Mouse (Mus musculus) inflammation-experienced regulatory T-cells, adult 6 months (primary cell): ENCODE data around the gene Nav2. TPM values are rescaled to one million over a fixed set of nuclear protein-coding genes. Genes with fewer than 3 reads are reported as not detected.

Experiments
- ATAC-seq: one replicate; pipeline ENCODE4 v1.8.0; 2017
- polyA plus RNA-seq, 3 experiments: library from polyadenylated mRNA; unstranded; fragments of 100-300 nt; shearing (Covaris generic); gene quantifications; one replicate each; pipeline ENCODE4 v1.2.1; 2017

Nav2 gene
- polyA plus RNA-seq, 3 experiments from 2014 or later, result 27.1 to 51.3 (median 35.8) TPM

GRCm38 (mm10) chr7:49529498-49529897 lies 621.0 kb downstream of the Nav2 start:
- no peak for ATAC-seq

DNA sequence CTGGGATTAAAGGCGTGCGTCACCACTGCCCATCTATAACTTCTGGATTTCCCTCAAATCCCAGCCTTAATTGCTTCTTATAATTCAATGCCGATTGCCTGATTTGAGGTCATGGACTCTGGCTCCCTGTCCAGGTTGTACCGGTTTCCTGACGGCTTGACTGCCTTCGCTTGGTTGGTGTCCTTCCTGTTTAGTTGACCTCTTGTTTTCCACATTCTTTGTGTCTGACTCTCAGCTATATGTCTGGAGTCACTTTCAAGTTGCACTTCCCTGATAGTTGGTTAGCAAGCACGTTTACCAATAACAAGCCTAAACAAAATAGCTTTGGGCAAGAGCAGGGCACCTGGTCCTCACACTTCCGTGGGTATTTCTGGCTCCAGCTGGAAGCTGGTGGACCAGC lies 625.1 kb downstream of the Nav2 start:
- no peak for ATAC-seq

DNA sequence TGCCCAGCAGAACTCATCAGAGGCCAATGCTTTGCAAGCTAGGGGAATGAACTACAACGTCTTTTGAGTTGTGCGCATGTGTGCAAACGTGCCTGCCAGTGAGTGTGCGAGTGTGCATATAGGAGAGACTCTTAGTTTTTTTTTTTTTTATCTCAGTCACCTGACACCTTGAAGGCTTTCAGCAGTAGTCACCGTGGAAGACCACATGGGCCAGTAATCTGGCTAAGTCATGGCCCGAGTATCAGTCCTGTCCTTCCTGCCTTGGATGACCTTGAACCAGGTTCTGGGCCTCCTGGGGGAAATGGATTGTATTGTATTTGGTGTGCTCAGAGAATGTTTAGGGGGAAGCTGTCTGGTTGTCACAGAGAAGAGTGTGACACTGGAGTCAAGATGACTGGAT lies 625.7 kb downstream of the Nav2 start:
- no peak for ATAC-seq

DNA sequence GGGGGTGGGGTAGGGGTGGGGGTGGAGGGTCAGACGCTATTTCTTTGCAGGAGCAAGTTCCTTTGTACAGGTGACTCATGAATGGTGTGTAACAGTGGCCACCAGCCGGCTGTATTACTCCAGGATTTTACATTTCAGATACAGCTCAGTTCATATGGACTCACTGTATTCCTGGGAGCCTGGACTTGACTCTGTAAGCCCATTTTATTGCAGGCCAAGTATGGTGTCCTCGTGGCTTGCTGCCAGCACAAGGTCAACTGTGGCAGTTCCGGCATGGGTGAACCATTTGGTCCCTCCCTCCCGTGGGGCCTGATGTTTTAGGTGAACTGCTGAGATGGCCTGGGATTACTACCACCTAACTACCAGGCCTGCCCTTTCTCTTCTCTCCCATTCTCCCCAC lies 629.8 kb downstream of the Nav2 start:
- no peak for ATAC-seq

GRCm38 (mm10) chr7:49540181-49540580 lies 631.7 kb downstream of the Nav2 start:
- ATAC-seq, result no peak

DNA sequence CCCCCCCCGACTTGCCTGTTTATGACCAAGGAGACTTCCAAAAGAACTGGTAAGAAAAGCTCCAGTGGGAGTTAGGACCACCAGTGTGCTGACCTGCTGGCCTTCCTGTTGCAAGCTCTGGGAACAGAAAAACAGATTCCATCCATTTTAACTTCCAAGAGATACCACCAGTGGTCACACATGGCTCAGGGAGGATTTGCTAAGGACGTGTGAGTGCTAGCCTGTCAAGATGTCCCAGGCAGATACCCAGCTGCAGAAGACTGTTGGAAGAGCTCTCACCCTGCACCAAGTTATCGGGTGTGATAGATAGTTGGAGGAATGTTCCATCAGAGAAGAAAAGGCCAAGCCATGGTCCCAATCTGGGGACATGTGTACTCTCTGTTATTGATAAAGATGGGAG lies 633.6 kb downstream of the Nav2 start:
- no peak for ATAC-seq

GRCm38 (mm10) chr7:49544775-49545705 lies 636.5 kb downstream of the Nav2 start:
- no peak for ATAC-seq

GRCm38 (mm10) chr7:49545706-49546097 lies 637.2 kb downstream of the Nav2 start:
- no peak for ATAC-seq

DNA sequence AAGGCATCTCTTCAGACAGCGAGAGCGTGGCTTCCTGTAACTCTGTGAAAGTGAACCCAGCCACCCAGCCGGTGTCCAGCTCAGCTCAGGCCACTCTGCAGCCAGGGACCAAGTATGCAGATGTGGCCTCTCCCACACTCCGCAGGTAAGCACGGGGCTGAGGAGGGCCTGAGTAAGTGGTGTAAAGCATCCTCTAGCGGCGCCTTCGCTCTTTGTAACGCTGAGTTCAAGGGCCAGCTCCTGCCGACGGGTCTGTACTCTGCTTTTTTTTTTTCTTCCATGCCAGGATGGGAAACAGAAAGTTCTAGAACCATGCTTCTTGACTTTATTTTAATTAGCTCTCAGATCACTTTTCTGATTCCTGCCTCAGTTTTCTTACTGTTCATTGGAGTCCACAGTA lies 639.9 kb downstream of the Nav2 start:
- no peak for ATAC-seq

- no peak for ATAC-seq
Observed at GRCm38 (mm10) chr7:49553236-49553981, 644.9 kb downstream of the Nav2 start.

GRCm38 (mm10) chr7:49558240-49558640 lies 649.7 kb downstream of the Nav2 start:
- no peak for ATAC-seq

DNA sequence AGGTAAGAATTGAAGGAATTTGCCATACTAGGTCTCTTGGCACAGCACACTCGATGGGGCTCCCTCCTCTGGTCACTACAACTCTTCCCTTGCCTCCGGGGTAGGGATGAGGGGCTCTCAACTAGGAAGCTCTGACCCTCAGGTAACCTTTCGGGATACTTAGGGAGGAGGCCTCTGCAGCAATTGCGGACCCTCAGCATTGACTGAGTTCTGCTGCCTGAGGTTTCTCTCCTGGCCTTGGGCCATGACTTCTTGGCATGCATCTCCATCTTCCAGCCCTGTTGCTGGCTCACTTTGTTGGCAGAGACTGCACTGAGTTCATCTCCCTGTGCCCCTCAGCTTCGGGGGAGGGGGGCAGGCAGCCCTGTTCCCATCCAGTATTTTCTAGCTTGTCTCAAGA lies 650.4 kb downstream of the Nav2 start:
- ATAC-seq, result no peak

- ATAC-seq, result no peak
Observed at GRCm38 (mm10) chr7:49560012-49560411, 651.5 kb downstream of the Nav2 start.

DNA sequence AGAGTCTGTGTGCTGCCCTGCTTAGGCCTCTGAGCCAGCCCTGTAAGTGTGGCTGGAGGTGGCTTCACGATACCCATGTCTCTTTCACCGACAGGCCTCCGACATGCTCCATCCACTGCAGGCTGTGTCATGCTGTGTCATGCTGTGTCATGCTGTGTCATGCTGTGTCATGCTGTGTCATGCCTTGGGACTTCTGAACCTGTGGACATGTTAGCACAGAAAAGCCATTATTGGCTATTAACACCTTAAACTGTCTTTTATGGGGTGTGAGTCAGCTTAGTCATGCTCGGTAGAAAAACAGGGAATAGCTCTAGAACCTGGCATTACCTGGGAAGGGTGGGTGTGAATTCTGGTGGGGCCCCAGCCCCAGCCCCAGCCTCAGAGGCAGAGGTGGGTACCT lies 653.9 kb downstream of the Nav2 start:
- no peak for ATAC-seq

GRCm38 (mm10) chr7:49562851-49563250 lies 654.3 kb downstream of the Nav2 start:
- ATAC-seq, result no peak

- ATAC-seq, result no peak
Observed at GRCm38 (mm10) chr7:49565084-49565483, 656.6 kb downstream of the Nav2 start.

DNA sequence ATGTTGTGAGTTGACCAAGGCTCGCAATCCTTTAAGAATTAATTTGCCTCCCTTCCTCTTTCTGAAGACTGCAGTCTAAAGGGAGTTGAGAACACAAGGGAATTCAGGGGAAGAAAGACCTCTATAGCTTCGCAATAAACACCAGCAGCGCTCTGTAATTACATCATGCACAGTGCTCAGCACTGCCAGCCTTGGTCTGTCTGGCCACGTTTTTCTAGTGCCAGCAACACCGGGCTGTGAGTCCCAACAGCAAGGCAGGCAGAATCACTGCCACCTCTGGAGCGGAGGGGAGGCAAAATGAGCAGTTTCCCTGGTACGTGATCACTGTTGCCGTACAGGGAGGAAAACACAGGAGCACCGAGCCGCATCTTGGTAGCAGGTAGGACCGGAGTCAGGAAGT lies 657.3 kb downstream of the Nav2 start:
- no peak for ATAC-seq

GRCm38 (mm10) chr7:49567346-49568034 lies 659.0 kb downstream of the Nav2 start:
- ATAC-seq, result no peak

DNA sequence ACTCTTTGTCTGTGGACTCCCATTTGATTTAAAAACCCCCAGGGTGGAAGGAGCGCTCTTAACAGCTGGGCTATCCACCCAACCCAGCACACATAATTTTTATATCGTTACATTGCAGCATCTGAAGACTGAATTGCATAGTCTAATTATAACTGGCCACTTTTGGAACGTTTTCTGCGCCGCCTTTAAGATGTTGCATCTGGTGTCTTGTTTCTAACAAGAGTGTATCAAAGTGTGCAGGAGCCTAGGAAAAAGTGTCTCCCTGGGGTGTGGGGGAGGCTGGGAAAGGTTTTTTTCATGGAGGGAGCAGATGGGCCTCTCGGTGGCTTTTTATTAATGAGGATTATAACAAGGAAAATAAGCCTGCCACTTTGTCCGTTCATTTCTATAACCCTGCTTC lies 661.1 kb downstream of the Nav2 start:
- ATAC-seq, result no peak

DNA sequence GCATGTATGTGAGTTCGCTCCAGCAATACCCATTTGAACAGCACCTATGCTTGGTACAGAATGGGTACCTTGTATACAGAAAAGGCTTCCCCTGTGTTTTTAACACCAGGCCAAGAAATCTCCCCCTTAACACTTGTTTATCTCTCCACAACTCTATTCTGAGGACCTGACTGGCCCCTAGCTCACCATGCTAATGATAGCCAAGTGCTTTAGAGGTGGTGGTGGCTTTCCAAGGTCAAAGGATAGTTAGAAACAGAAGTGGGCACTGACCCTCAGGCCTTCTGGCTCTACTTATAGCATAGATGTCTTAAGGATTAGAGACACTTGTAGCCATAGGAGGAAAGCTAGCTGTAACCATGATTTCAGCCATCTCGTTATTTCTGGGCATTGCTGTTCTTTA lies 663.1 kb downstream of the Nav2 start:
- ATAC-seq, result no peak

DNA sequence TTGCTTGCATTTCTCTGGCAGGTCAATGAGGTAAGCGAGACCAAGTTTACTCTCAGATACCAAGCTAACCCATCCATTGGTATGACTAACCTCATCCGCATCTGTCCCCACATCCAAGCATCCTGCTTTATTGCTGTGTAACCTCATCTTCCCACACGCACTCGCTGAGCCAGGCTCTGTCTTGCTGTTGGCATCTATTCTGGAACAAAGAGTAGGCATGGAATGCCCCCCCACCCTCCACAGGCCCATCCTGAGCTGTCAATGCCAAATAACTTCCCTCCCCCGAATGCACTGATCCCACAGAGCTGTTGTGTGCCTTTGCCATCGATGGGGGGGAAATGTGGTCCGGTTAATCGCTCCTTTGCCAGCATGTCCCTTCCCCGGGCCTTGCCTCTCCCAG lies 666.7 kb downstream of the Nav2 start:
- no peak for ATAC-seq

DNA sequence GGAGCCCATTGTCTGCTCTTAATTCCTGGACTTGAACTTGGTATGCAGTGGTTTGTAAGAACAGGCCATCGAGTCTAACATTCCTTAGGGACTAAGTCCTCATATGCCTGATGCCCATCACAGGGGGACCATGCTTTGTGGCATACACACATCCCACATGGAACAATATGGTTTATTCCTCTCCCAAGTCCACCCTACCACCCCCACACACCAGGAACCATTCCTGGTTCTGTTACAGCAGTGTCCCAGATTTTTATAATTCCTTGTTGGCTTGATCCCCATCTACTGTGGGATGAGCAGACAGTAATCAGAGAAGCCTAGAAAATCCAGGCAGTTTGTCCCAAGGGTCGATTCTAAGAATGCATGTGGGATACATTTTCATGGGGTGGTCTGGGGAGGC lies 668.6 kb downstream of the Nav2 start:
- no peak for ATAC-seq

- no peak for ATAC-seq
Observed at GRCm38 (mm10) chr7:49581951-49582350, 673.4 kb downstream of the Nav2 start.
